Mouse (Mus musculus) embryonic fibroblast, embryonic 13.5 days (primary cell): ENCODE measurements at regions not wholly inside any gene's neighbourhood (a gene's known extent, or its start where the extent isn't known, plus 50 kb on each side); places are given as distances from the start of the nearest gene placed in this dataset.

Experiments
- CTCF ChIP-seq: IDR thresholded peaks from 2 replicates; pipeline ENCODE4 v1.5.1; 2011; ENCODE audit warnings: mild to moderate bottlenecking, control low read depth, low read length, moderate library complexity, borderline replicate concordance; ENCODE audit not compliant: insufficient read depth
- POLR2A ChIP-seq: IDR thresholded peaks from 2 replicates; pipeline ENCODE4 v1.6.1; 2011; ENCODE audit warnings: low read depth, mild to moderate bottlenecking, control low read depth, low read length, moderate library complexity

DNA sequence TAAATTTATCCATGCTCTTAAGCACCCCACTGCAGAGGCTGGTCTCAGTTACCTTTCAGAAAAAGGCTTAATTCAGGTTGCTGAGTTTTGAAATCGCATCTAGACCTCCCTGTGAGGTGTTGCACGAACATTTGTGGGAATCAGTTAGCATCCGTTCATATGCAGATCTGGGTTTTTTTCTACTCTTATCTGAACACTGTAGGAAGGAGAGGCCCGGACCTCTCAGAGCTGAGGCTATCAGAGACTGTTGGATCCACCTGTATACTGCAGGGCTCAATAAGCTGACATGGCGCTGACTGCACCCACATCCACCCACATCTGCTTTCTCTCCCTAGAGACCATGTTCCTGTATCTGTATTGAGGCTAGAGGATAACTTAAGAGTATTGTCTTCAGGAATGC is 1240.4 kb upstream of the A1bg start:
- TF ChIP-seq CTCF (no peak), POLR2A (no peak)
